Mouse (Mus musculus) erythroblast, embryonic 14.5 days (primary cell): ENCODE data around the gene Srsf3.
"Not testable (repeated sequence)": the region's sequence is repeated elsewhere in the genome, so short reads cannot be mapped to it uniquely, and the experiment has no call there.

Experiments
- GATA1 ChIP-seq: IDR thresholded peaks from 2 replicates; pipeline ENCODE4 v1.6.1; 2012; ENCODE audit warnings: low read length, inconsistent platforms, mixed read lengths
- TAL1 ChIP-seq: IDR thresholded peaks from 3 replicates; pipeline ENCODE4 v1.6.1; 2012; ENCODE audit warnings: low read length, inconsistent platforms, mixed read lengths

DNA sequence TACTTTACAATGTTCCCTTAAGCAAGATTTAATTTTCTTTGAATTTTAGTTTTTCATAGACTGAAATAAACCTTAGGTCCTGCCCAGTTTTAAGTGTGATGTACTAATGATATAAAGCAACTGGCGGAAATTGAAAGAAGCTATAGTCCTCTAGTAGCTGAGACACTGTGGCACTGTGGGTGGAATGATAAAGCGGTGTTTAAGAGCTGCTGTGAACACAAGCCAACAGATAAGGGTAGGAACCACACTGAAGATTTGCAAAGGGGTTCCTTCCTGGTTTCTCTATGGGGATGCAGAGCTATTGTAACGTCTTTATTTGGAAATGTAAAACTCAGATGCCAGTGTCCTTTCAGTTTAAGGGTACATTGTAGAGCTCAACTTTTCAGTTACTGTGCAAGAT is 9.2 kb downstream of the Srsf3 start:
- TF ChIP-seq GATA1, TAL1: not testable (repeated sequence)
